Mouse (Mus musculus) kidney, adult 2 months (tissue): Measurements from ENCODE around the gene Iqck.

ENCODE experiments used
- CTCF ChIP-seq: fragments of 200-500 bp; conservative IDR thresholded peaks from 2 replicates; pipeline ENCODE4 v1.5.1; 2011; ENCODE audit warnings: low read depth, mild to moderate bottlenecking, control low read depth, low read length, moderate library complexity, mixed read lengths; ENCODE audit not compliant: insufficient read depth, insufficient read length
- POLR2A ChIP-seq: fragments of 200-500 bp; IDR thresholded peaks from one replicate; pipeline ENCODE4 v1.6.1; 2011; ENCODE audit warnings: low read depth, low read length, control low read depth

- no peak for TF ChIP-seq CTCF
- TF ChIP-seq POLR2A, result no peak
Measured at GRCm38 (mm10) chr7:118850676-118851290, 4.8 kb upstream of the Iqck start.
